Mouse (Mus musculus): ENCODE measurements around the gene Tigd3.

- TF ChIP-seq POLR2A (IDR thresholded peaks at IDR 0.05; ENCODE audit: control insufficient read depth, extremely low read depth, insufficient read depth, low read length, poor library complexity) (no peak), CTCF (IDR thresholded peaks at IDR 0.05; ENCODE audit: borderline replicate concordance, control insufficient read depth, extremely low read depth, insufficient read depth, low read length, poor library complexity) (no peak)
These were observed 507 bp downstream of the Tigd3 start for GRCm38 (mm10) chr19:5893282-5894001.
